Mouse (Mus musculus) liver, embryonic 14 days (tissue): ENCODE measurements around the gene Smo. TPM values are rescaled to one million over a fixed set of nuclear protein-coding genes. Genes with fewer than 3 reads are reported as not detected.

Experiments
- polyA plus RNA-seq: library from polyadenylated mRNA; depleted of rRNA; stranded (reverse); fragments of >200 nt; gene quantifications from 2 replicates; pipeline ENCODE4 v1.2.3, GENCODE M21; 2012; rRNA removed

Gene Smo
- 4.4 and 4.7 TPM in 2 replicates for polyA plus RNA-seq

DNA sequence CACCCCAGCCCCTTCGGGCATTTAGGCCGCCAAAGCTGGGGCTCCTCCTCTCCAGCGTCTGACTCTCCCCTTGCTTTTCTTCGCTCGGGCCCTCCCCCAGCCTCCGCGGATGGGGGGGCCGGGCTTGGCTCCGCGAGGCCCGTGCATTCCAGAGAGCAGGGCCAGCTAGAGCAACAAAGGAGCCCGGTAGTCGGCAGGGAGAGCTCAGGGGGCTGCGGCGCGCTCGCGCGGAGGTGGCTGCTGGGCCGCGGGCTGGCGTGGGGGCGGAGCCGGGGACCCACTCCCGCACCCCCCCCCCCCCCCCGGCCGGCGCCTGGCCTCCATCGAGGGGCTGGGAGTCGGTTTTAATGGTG, at the start of gene Smo:
Gene Smo (plus strand): TSS at position 168 of the 353 bp plus-strand sequence.

DNA sequence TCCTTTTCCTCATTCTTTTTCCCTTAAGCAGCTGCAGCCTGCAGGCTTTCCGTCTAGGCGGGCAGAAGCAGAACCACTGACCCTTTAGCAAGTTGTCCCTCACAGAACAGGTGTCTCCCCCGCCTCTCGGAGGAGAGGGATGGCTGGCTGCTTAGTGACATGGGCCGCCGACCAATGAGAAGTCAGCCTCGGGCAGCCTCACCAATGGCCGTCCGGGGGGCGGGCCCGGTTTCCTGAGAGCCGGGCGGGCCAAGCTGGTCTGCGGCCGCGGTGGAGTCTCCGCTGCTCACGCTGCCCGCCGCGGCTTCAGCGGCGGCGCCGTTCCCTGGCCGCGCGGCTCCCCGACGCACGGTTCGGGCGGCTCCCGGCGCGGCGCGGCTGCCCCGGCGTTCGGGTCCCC, 41.4 kb upstream of the Smo start, which contains the start of gene Tspan33:
Gene Tspan33 (plus strand): TSS at position 270 of the 400 bp plus-strand sequence.

DNA sequence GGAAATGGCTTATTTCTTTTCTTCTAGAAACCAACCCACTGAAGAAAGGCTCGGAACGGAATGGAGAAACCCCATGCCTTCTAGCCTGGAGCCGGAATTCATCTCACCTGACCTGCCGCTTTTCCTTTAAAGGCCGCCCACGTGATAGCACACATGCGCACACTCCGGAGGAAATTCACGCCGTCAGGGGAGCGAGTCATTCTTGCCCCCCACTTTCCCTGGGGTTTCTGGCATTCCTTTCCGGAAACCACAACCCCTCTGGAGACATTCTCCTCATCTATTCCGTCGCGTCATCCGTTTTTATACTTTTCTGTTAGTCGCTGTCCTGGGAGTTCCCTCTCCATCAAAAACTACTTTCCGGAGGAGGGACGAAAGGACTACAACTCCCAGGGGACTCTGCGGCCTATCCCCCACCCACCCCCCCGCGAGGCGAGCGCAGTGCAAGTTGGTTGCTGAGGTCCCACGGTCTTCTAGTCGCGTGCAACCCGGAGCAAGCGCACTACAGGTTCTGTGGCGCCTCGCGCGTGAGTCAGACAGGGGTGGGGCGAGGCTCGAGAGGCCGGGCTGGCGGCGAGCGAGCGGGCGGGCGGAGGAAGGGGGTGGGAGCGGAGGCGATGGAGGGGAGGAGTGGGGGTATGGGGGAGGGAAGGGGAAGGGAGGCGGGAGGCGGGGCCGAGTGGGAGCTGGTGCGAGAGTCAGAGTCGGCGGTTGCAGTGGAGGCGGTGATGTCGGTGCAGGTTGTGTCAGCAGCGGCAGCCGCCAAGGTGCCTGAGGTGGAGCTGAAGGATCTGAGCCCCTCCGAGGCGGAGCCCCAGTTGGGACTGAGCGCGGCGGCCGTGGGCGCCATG, 32.7 kb downstream of the Smo start, which contains the start of gene Ahcyl2:
Gene Ahcyl2 (plus strand): TSS at position 199 of the 848 bp plus-strand sequence.

Other genes with a start within 250 kb of the Smo start
- 1.8 and 1.9 TPM in 2 replicates for gene Kcp, start 227.6 kb upstream of the Smo start, polyA plus RNA-seq
- gene Irf5, start 208.9 kb upstream of the Smo start, polyA plus RNA-seq: 4.6 and 6.2 TPM in 2 replicates
- gene Tnpo3, start 125.6 kb upstream of the Smo start, polyA plus RNA-seq: 26.4 and 30.5 TPM in 2 replicates
- gene Tspan33, start 41.3 kb upstream of the Smo start, polyA plus RNA-seq: 86.8 and 114 TPM in 2 replicates
- 5.1 and 5.8 TPM in 2 replicates for gene Ahcyl2, start 32.5 kb downstream of the Smo start, polyA plus RNA-seq
- gene Strip2, start 181.5 kb downstream of the Smo start, polyA plus RNA-seq: 0.34 and 0.50 TPM in 2 replicates